Mouse (Mus musculus): ENCODE data around the gene Daxx.

Daxx gene

DNA sequence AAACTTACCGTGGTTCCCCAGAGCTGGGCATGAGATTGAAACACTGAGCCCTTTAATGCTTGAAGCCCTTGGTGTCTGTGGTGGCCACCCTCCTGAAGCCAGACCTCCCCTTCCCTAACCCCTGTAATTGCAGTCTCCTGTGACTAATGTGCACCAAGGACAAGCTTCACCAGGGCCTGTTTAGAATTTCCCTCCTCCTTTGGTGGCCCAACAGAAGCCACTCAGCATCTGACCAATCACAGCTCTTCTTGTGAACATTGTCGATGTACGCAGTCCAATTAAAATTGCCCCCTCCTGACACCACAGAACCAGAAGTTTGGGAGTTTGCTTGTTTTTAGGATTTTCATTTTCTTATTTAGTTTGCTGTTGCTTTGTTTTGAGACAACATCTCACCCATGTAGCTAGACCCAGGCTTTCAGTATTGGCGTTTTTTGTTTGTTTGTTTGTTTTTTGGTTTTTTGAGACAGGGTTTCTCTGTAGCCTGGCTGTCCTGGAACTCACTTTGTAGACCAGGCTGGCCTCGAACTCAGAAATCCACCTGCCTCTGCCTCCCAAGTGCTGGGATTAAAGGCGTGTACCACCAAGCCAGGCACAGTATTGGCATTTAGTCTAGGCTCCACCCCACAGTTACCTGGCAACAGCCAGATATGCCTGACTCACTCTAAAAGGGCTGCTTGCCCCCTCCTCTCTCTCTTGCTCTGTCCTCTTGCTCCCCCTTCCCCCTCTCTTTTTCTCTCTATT, 5.1 kb upstream of the Daxx start:
- WGBS, result 71% methylated on average over 6 of the region's 6 CpGs

DNA sequence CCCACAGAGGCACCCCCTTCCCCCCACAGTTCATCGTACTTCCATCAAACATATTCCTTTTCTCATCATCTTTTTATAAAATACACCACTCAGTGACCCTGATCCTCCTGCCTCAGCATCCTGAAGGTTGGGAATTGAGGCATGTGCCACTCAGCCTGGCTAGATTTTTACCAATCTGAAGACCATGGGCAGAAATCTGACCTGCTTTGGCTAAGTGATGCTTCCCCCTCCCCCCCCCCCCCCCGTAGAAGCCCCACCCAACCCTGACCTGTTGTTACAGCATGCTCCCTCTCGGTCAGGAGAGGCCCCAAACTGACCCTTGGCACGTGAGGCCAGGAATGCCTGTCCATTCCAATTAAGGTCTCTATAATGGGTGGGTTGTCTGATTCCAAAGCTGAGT, 4.4 kb upstream of the Daxx start, which contains the start of gene Platr17:
Gene Platr17, plus strand, starts transcription at position 301 of the 400 bp plus-strand sequence.
- WGBS, result 57% methylated on average over 3 of the region's 4 CpGs

DNA sequence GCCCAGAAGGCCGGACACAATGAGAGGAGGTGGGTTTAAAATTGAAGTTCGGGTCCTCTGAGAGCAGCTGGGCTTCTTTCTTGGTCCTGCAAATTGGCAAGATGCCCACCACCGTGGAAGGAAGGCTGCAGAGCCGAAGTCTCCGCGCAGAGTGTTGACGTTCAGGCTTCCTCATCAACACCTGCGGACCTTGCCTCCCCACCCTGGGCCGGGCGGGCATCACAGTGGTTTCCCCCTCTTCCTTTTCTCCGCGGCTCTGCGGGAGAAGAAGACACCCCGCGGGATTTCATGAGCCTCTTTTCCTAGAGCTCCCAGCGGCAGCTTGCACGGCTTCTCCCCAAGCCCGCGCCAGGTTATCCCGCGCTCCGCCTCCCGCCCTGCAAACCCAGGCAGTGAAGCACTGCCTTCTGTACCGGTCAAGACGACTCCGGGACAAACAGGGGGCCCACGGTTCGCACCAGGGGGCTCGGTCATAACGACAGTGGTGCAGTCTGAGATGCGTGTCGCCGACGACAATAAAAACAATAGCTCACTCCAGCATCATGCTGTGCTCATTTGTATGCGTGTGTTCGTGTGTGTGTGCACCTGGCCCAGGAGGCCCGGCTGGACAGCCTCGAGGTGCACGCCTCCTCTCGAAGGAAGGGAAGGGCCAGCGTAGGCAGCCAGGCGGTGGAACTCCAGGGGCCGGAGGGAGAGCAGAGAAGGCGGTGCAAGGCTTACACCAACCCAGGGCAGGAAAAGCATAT, 710 bp upstream of the Daxx start:
- under 1% methylated on average over 44 of the region's 44 CpGs for WGBS

DNA sequence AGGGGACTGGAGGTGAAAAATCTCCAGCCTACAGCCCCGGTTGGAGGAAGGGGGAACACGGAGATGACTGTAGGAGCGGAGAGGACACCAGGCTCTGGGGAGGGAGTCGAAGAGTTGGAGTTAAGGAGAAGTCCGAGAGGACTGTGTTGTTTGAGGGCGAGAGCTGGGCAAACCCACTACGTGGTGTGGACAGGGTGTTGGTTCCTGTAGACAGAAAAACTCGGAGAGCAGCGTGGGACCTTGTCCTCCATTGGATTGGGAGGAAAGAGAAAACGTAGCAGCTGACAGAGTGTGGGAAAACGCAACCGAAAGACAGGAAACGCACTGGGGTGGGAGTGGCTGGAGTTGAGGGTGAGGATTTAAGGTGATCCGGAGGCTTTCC, 646 bp downstream of the Daxx start:
- under 1% methylated on average over 14 of the region's 14 CpGs for WGBS

DNA sequence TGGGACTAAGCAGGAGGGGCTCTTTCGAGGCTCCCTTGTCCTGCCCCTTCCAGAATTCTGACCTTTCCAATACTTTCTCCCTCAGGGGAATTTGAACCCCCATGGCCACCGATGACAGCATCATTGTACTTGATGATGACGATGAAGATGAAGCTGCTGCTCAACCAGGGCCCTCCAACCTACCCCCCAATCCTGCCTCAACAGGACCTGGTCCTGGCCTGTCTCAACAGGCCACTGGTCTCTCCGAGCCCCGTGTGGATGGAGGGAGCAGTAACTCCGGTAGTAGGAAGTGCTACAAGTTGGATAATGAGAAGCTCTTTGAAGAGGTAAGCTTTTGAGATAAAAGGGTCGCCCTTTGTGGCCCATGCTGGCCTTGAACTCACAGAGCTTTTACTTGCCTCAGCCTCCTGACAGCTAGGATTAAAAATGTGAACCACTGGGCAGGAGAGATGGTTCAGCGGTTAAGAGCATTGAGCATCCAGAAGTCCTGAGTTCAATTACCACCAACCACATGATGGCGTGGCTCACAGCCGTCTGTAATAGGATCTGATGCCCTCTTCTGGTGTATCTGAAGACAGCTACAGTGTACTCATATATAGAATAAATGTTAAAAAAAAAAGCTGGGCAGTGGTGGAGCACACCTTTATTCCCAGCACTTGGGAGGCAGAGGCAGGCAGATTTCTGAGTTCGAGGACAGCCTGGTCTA, 1.3 kb downstream of the Daxx start:
- WGBS, result 47% methylated on average over 11 of the region's 11 CpGs

DNA sequence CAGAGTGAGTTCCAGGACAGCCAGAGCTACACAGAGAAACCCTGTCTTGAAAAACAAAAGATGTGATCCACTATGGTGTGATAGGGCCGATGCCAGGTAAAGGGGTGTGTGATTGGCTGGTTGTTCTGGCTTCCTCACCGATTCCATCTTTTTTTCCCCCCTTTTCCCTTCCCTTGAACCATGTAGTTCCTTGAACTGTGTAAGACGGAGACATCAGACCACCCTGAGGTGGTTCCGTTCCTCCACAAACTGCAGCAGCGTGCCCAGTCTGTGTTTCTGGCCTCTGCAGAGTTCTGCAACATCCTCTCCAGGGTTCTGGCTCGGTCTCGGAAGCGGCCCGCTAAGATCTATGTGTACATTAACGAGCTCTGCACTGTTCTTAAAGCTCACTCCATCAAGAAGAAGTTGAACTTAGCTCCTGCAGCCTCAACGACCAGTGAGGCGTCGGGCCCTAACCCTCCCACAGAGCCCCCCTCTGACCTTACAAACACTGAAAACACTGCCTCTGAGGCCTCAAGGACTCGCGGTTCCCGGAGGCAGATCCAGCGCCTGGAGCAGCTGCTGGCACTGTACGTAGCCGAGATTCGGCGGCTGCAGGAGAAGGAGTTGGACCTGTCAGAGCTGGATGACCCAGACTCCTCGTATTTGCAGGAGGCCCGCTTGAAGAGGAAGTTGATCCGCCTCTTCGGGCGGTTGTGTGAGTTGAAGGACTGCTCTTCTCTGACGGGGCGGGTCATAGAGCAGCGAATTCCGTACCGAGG, 2.0 kb downstream of the Daxx start:
- WGBS, result 88% methylated on average over 31 of the region's 31 CpGs

DNA sequence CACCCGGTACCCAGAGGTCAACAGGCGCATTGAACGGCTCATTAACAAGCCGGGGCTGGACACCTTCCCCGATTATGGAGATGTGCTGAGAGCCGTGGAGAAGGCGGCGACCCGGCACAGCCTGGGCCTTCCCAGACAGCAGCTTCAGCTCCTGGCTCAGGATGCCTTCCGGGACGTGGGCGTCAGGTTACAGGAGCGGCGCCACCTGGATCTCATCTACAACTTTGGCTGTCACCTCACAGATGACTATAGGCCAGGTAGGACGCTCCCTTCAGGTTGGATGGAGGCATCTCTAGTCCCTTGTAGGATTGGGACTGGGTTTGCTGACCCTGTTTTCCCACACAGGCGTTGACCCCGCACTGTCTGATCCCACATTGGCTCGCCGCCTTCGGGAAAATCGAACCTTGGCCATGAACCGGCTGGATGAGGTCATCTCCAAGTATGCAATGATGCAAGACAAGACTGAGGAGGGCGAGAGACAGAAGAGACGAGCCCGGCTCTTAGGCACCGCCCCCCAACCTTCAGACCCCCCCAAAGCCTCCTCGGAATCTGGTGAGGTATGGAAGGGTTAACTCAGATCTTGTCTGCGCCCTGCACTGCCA, 2.7 kb downstream of the Daxx start:
- 89% methylated on average over 28 of the region's 28 CpGs for WGBS

DNA sequence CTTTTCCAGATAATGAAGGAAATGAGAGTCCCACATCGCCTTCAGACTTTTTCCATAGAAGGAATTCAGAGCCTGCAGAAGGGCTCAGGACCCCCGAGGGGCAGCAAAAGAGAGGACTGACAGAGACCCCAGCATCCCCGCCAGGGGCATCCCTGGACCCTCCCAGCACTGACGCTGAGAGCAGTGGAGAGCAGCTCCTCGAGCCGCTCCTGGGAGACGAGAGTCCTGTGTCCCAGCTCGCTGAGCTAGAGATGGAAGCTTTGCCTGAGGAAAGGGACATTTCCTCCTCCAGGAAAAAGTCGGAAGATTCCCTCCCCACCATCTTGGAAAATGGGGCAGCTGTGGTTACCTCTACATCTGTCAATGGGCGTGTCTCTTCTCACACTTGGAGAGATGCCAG, 4.0 kb downstream of the Daxx start:
- WGBS, result 89% methylated on average over 10 of the region's 10 CpGs

DNA sequence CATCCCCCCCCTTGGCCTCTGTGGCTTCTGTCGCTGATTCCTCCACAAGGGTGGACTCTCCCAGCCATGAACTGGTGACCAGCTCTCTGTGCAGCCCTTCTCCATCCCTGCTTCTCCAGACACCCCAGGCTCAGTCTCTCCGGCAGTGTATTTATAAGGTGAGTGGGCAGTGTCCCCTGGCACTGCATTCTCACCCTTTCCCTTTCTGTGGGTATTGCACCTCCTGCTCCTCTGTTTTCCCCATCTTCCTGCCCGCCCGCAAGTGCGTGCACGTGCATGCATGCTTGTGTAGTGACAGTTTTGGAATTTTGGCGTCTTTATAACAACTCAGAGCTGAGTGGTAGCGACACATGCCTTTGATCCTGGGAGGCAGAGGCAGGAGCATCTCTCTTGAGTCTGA, 4.7 kb downstream of the Daxx start:
- 82% methylated on average over 8 of the region's 8 CpGs for WGBS

DNA sequence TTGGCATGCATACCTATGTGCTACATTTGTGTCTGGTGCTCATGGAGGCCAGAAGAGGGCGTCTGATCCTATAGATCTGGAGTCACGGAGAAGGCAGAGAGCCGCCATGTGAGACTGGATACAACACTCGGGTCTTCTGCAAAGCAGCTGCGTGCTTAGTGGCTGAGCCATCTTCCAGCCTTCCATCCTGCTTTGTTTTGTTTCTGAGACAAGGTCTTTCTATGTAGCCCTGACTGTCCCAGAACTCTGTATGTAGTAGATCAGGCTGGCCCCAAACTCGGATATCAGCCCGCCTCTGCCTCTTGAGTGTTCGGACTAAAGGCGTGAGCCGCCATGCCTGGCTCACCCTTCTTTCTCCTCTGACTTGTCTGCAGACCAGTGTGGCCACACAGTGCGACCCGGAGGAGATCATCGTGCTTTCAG, 5.8 kb downstream of the Daxx start:
- 58% methylated on average over 13 of the region's 13 CpGs for WGBS

DNA sequence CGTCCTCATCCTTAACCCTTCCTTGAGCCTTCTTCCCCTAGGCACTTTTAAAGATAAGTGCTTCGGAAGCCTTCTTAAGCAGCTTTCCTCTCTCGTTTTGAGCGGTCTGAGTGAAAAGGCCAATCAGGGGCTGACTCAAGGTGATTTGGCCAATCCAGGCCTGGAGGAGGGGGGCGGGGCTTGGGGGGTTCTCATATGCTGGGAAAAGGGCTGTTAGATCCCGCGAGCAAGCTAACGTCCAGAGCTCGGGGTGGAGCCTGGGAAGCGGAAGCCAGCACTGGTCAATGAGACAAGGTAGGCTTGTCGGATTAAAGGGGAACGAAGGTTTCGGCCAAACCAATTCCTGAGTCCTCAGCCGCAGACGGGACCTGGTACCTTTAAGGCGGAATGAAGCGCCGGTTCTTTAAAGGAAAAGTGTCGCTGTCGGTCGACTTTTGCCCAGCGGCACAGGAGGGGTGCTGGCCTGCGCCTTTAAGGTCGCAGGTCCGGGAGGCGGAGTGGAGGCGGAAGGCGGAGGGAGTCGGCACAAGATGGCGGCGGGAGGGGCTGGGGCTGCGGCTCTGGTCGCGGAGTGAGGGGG, 6.5 kb downstream of the Daxx start, which contains the start of the genes Tapbp and Zbtb22:
Gene Tapbp, plus strand, starts transcription at position 229 of the 580 bp plus-strand sequence.
Gene Zbtb22, plus strand, starts transcription at position 234 of the 580 bp plus-strand sequence.
- WGBS, result 1% methylated on average over 34 of the region's 34 CpGs

DNA sequence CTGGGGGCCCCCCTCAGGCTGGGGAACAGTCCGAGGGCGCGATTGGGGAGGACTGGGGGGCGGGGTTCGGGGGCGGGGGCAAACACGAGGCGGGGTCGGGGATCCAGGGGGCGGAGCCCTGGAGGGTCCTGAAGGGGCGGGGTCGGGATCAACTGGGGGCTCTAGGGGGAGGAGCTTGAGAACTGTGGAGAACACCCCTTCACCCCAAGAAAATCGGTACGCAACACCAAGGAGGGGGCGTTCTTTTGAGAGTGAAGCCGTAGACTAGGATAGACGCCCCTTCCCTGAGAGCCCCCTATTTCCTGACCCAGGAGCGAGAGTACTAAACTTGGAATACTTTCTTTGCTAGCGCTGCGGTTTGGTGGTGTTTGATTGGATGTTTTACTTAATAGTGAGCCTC, 7.1 kb downstream of the Daxx start:
- under 1% methylated on average over 19 of the region's 20 CpGs for WGBS

DNA sequence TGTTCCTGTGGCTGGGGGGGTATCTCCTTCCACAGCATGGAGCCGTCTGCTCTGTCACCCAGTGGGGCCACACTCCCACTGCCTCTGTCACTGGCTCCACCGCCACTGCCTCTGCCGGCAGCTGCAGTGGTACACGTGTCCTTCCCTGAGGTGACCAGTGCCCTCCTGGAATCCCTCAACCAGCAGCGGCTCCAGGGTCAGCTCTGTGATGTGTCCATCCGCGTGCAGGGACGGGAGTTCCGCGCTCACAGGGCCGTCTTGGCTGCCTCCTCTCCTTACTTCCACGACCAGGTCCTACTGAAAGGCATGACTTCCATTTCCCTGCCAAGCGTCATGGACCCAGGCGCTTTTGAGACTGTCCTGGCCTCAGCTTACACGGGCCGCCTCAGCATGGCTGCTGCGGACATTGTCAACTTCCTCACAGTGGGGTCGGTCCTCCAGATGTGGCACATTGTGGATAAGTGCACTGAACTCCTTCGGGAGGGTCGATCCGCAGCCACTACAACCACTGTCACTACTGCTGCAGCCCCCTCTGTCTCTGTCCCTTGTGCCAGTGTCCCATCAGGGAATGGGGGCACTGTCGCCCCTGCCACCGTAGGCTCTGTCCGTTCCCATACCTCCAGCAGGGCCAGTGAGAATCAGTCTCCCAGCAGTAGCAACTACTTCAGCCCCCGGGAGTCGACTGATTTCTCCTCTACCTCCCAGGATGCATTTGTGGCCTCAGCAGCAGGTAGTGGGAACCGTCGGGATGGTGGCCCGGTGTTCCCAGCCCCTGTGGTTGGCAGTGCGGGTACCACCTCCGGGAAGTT, 7.8 kb downstream of the Daxx start:
- 71% methylated on average over 31 of the region's 31 CpGs for WGBS

DNA sequence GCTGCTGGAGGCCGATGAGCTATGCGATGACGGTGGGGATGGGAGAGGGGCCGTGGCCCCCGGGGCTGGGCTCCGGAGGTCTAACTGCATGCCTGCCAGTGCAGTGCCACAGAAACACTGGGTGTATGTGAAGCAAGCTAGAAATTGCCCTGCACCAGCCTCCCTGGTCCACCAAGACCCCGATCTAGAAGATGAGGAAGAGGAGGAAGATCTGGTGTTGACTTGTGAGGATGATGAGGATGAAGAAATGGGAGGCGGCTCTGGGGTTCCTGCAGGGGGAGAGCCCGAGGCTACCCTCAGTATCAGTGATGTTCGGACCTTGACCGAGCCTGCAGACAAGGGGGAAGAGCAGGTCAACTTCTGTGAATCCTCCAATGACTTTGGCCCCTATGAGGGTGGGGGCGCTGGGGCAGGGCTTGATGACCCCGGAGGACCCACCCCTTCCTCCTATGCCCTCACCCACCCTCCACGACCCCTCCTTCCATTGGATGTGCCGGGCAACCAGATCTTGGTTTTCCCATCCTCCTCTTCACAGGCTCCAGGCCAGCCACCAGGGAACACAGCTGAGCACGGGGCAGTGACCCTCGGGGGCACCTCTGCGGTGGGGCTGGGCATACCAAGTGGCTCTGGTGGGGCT, 8.6 kb downstream of the Daxx start:
- WGBS, result 82% methylated on average over 18 of the region's 18 CpGs

DNA sequence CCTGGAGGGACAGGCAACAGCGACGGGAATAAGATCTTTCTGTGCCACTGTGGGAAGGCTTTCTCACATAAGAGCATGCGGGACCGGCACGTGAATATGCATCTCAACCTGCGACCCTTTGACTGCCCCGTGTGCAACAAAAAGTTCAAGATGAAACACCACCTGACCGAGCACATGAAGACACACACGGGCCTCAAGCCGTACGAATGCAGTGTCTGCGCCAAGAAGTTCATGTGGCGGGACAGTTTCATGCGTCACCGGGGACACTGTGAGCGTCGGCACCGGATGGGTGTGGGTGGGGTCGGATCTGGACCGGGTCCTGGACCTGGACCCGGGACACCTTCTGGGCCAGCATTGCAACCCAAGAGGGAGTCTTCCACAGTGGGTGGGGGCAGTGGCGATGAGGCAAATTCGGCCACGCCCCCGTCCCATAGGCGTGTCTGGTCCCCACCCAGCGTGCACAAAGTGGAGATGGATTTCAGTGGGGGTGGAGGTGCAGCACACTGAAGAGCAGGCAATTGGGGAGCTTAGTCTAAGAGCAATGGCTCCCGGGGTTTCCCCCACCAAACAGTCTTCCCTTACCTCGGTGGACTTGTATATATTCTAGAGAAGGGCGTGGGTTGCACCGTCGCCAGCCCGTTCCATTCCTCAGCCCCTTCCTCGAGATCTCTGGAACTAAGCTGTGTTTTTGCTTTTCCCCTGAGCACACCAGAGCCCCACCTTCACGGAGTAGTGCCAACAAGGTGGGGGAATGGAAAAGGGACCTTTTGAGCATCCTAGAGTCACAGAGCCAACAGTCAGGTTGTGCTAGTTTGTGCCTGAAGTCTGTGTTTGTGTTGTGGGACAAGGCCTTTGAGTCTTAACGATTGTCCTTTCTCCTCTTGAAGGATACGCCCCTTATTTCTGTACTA, 9.3 kb downstream of the Daxx start:
- 65% methylated on average over 37 of the region's 37 CpGs for WGBS

DNA sequence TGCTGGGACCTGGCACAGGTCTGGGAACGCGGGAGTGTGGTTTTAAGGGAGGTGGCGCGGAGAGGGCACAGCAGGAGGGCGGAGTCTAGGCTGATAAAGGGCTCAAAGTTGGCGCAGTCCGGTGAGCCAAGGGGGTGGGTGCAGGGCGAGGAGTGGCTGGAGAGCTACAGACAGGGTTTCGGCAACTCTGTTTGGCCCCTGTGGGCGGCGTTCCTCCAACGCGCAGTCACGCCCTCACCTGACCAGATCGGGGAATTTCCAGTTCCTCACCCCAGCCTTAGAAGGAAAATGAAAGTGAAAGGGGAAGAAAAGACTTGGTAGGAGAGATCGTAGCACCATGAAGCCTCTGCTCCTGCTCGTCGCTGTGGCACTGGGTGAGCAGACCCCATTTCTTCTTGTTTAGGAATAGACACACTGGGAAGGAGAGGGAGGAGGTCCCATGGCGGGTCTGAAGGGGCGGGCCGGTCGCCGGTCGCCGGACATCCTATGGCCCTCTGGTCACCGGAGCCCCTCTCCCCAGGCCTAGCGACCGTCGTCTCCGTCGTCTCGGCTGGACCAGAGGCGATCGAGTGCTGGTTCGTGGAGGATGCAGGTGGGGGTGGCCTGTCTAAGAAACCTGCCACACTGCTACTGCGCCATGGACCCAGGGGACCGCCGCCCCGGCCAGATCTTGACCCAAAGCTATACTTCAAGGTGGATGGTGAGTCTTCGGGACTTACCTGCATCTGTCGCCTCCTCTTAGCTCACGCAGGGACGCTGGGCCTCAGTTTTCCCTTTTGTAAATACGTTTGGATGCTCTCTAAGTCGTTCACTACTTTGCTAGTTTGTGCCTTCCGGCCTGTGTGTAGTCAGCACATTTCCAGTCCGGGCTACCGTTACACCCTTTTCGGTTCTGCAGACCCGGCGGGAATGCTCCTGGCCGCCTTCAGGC, 10.4 kb downstream of the Daxx start:
- under 1% methylated on average over 52 of the region's 52 CpGs for WGBS

Data from cerebral cortex, adult 2 months (tissue).